Mouse (Mus musculus): ENCODE measurements at regions not wholly inside any gene's neighbourhood (a gene's known extent, or its start where the extent isn't known, plus 50 kb on each side); places are given as distances from the start of the nearest gene placed in this dataset.

DNA sequence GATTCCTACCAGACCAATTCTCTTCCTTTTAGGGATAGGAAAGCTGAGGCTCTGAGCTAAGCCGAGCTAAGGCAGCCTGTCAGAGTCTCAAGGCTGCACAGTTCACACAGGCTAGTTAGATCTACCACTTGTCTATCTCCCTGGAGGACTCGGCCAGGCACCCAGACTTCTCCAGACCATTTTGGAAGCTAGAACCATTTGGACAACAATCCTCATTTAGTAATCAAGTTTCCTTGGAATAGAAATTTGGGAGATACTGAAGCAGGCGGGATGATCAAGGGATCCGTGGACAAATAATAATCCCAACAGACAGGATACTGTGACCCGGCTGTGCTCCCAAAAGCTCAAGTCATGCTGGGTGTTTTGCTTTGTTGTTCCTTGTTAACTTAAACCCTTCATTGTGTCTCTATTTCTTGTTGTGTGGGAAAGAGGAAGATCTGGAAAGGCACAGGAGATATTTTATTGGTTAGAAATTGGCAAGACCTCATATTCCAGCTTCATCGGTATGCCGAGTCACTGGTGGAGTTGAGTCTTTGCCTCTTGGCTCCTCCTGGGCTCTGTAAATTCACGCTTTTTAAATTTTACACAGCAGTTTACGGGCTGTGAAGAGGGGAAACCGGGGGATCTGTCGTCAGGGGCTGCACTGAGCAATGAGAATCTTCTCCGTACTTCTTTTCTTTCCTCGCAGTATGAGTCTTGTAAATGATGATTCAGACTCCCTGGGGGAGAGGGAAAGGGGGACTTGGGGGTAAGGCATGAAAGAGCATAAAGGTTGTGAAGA lies 444.2 kb upstream of the Tnp1 start:
- no peaks in the 10 kb centered on the region for H3K9me3 ChIP-seq
- no peak for ATAC-seq (ENCODE audit: borderline replicate concordance, extremely low read depth, low FRiP score, low TSS enrichment)
- H3K36me3 ChIP-seq: no peaks in the 10 kb centered on the region
- no peak overlapping the region for H3K4me3 ChIP-seq
- no peak overlapping the region for H3K4me2 ChIP-seq
- no peak overlapping the region for H3K9ac ChIP-seq
- H3K27ac ChIP-seq: no peak overlapping the region
- no peaks in the 10 kb centered on the region for H3K4me1 ChIP-seq
- no peaks in the 10 kb centered on the region for H3K27me3 ChIP-seq
- 78% methylated on average over 13 of the region's 13 CpGs for WGBS

DNA sequence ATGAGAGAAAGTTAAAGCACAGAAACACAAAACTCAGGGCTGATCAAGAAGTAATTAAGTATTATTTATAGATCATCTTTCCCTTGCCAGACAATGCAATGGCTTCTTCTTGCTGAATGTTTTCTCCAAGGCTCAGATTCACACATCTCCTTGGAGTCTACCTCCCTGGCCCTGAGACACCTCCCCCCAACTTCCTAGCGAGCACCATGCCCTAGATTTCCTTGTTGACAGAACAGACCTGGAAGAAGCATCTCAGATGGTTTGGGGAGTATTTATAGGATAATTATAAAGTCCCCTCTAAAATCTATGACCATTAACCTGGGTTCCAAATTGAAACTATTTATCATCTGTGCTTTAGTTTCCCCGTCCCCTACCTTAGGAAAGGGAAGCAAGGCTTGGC lies 441.6 kb upstream of the Tnp1 start:
- Histone ChIP-seq H3K9me3 (no peaks in the 10 kb centered on the region), H3K27ac (no peak overlapping the region), H3K9ac (no peak overlapping the region), H3K4me3 (no peak overlapping the region), H3K4me2 (no peak overlapping the region), H3K36me3 (no peaks in the 10 kb centered on the region), H3K4me1 (no peaks in the 10 kb centered on the region), H3K27me3 (no peaks in the 10 kb centered on the region)
- WGBS: 71% methylated on average over 2 of the region's 2 CpGs
- ATAC-seq (ENCODE audit: borderline replicate concordance, extremely low read depth, low FRiP score, low TSS enrichment): no peak

DNA sequence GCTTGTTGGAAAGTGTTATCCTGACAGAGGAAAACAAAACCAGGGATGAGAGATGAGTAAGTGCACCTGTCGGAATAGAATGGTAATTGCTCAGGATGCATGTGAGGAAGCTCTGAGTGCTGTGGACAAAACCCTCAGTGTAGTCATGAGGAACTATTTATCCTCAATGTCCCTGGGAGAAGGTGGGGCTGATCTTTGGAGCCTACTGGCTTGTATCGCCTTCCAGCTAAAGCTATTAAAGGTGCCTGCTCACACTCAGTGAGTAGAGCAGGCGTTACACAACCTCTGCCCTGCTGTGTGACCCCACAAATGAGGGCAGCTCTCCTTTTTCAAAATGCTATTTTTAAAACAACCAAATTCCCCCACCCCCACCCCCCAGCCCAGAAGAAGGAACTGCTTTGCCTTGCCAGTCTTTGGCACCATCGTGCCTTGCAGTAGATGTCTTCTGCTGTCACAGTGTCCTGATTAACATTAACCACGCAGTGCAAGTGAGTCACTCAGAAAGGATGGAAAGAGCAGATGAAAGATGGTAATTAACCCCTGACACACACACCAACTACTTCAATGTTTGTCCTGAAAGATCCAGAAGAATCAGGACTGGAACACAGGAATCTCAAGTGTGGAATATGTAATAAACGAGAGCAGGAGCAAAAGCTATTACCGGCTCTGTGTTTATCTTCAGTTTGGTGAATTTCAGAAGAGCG lies 440.8 kb upstream of the Tnp1 start:
- Histone ChIP-seq H3K4me3 (no peak overlapping the region), H3K9ac (no peak overlapping the region), H3K27me3 (no peaks in the 10 kb centered on the region), H3K27ac (no peak overlapping the region), H3K36me3 (no peaks in the 10 kb centered on the region), H3K4me2 (no peak overlapping the region), H3K9me3 (no peaks in the 10 kb centered on the region), H3K4me1 (no peaks in the 10 kb centered on the region)
- ATAC-seq (ENCODE audit: borderline replicate concordance, extremely low read depth, low FRiP score, low TSS enrichment): no peak
- 52% methylated on average over 8 of the region's 8 CpGs for WGBS

DNA sequence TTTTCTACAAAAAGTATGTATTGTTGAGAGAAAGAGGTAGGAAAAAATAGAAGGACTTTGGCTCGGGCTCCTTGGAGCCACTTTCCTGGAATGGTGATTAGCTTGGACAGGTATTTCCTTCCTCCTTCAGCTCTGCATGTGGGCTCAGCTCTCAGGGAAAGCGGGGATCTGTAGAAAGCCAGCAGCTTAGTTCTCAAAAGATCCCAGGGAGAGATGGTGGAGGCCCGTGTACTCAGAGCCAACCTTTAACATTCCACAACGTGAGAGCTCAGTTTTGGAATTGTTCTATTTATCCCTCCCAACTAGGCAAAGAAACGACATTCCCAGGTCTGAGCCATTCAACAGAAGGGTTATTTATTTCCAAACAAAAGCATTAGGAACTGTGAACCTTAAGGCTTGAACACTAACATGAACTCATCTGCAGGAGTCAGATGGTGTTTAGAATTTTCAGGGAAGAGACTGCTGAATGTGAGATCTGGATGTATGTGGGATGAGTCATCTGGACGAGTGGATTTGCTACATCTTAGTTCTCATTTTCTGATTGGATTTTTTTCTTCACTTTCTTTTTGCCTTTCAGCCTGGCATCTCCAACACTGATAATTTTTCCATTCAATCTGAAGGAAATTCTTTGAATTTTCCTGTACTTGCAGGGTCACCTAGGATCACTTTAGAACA lies 428.6 kb upstream of the Tnp1 start:
- no peaks in the 10 kb centered on the region for H3K9me3 ChIP-seq
- no peak overlapping the region for H3K27ac ChIP-seq
- no peaks in the 10 kb centered on the region for H3K4me1 ChIP-seq
- H3K4me2 ChIP-seq: no peak overlapping the region
- H3K4me3 ChIP-seq: no peak overlapping the region
- 40% methylated on average over 6 of the region's 6 CpGs for WGBS
- H3K27me3 ChIP-seq: no peaks in the 10 kb centered on the region
- H3K36me3 ChIP-seq: no peaks in the 10 kb centered on the region
- no peak for ATAC-seq (ENCODE audit: borderline replicate concordance, extremely low read depth, low FRiP score, low TSS enrichment)
- no peak overlapping the region for H3K9ac ChIP-seq

DNA sequence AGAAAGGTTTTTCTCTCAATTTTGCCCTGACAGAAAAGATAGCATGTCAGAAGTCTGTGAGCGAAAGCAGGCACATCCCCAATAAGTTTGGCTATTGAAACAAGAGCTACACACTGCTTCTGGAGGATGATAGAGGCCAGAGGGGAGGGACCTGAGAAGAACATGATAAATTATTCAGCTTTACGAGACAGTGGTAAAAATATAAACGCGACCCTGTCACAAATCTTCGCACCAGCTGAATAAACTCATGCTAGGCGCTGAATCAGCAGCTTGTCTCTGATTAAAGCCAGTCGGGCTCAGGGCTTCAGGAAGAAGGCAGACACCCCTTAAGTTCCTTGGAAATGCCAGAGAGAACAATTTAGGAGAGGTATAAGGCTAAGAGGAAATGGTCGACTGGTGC lies 422.7 kb upstream of the Tnp1 start:
- 32% methylated on average over 8 of the region's 8 CpGs for WGBS
- H3K9me3 ChIP-seq: no peaks in the 10 kb centered on the region
- H3K27ac ChIP-seq: no peak overlapping the region
- no peak overlapping the region for H3K4me3 ChIP-seq
- H3K4me2 ChIP-seq: no peak overlapping the region
- H3K4me1 ChIP-seq: no peaks in the 10 kb centered on the region
- H3K9ac ChIP-seq: no peak overlapping the region
- ATAC-seq (ENCODE audit: borderline replicate concordance, extremely low read depth, low FRiP score, low TSS enrichment): no peak
- no peaks in the 10 kb centered on the region for H3K36me3 ChIP-seq
- H3K27me3 ChIP-seq: no peaks in the 10 kb centered on the region

DNA sequence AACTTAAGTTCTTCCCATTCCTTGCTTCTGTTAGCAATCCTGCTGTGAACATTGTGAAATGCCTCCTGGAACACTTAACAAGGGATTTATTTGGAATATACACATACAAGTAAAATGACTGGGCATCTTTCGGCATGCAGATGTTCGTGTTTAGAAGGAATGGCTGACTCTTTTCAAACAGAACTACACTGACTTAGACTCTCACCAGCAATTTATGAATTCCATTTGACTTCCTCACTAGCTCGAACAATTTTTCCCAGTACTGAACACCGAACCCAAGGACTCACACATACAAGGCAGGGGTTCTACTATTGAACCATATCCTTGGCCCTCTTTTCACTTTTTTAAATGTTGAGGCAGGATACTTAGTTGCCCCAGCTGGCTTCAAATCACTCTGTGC lies 412.4 kb upstream of the Tnp1 start:
- Histone ChIP-seq H3K4me3 (no peak overlapping the region), H3K4me1 (no peaks in the 10 kb centered on the region), H3K4me2 (no peak overlapping the region), H3K27me3 (no peaks in the 10 kb centered on the region), H3K9ac (no peak overlapping the region), H3K27ac (no peak overlapping the region), H3K9me3 (no peaks in the 10 kb centered on the region), H3K36me3 (no peaks in the 10 kb centered on the region)
- no peak for ATAC-seq (ENCODE audit: borderline replicate concordance, extremely low read depth, low FRiP score, low TSS enrichment)
- WGBS: 78% methylated on average over 4 of the region's 4 CpGs

DNA sequence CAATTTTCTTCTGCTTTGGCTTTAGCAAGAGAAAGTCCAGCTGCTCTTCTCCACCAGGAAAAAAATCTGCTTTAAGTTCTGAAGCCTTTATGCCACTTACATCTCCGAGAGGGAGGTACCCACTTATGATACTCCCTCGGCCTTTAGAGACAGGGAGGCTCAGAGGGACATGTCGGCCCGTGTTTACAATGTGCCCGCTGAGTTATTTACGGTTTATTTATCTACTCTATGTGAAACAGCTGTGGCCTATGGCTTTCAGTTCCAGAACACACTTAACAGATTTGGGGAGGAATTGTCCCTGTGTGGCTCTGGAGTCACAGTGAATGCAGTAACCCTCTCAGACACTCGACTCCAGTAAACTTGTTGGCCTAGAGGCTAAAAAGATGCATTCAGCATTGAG lies 409.3 kb upstream of the Tnp1 start:
- no peak for ATAC-seq (ENCODE audit: borderline replicate concordance, extremely low read depth, low FRiP score, low TSS enrichment)
- Histone ChIP-seq H3K27ac (no peak overlapping the region), H3K36me3 (no peaks in the 10 kb centered on the region), H3K4me1 (no peaks in the 10 kb centered on the region), H3K9me3 (no peaks in the 10 kb centered on the region), H3K27me3 (no peaks in the 10 kb centered on the region), H3K4me2 (no peak overlapping the region), H3K9ac (no peak overlapping the region), H3K4me3 (no peak overlapping the region)
- 26% methylated on average over 7 of the region's 7 CpGs for WGBS

DNA sequence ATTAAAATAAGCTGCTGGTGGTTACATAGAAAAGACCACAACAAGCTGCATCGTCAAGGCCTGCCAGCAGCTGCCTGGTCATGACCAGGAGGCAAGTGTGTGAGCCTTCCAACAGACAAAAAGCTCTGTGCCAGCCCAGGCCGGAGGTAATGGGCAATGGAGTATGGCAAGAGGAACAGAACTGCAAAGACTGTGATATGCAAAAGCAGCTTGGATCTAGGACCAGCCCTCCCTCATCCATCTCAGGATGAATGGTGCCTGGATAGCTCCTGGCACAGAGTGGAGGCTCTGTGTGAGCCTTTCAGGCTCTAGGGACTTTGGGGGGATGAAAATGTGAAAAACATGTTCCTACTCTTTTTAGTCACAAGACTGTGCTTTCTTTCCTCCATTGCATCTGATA lies 402.5 kb upstream of the Tnp1 start:
- Histone ChIP-seq H3K27ac (no peak overlapping the region), H3K9me3 (no peaks in the 10 kb centered on the region), H3K27me3 (no peaks in the 10 kb centered on the region), H3K4me2 (no peak overlapping the region), H3K4me3 (no peak overlapping the region), H3K4me1 (no peaks in the 10 kb centered on the region), H3K36me3 (no peaks in the 10 kb centered on the region), H3K9ac (no peak overlapping the region)
- 82% methylated on average over 2 of the region's 2 CpGs for WGBS
- no peak for ATAC-seq (ENCODE audit: borderline replicate concordance, extremely low read depth, low FRiP score, low TSS enrichment)

DNA sequence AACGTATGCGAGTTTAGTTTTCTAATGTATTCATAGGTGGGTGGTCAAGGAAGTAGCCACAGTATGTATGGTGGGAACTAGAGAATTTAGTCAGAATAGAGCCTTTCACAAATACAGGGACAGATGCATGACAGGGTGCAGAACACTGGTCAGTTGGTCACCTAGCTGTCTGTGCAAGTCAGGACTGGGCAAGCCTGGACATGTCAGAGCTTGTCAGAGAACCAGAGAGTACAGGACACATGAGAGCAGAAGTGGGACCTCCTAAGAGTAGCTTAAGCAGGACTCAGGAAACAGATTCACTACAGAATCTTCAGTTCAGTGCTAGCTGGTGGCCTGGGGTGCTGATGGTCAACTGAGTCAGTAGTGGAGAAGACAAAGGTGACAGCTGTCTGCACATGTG lies 395.7 kb upstream of the Tnp1 start:
- no peaks in the 10 kb centered on the region for H3K27me3 ChIP-seq
- no peak overlapping the region for H3K27ac ChIP-seq
- no peak overlapping the region for H3K4me3 ChIP-seq
- 92% methylated on average over 2 of the region's 2 CpGs for WGBS
- H3K9me3 ChIP-seq: no peaks in the 10 kb centered on the region
- H3K4me1 ChIP-seq: no peaks in the 10 kb centered on the region
- ATAC-seq (ENCODE audit: borderline replicate concordance, extremely low read depth, low FRiP score, low TSS enrichment): no peak
- no peak overlapping the region for H3K4me2 ChIP-seq
- no peak overlapping the region for H3K9ac ChIP-seq
- H3K36me3 ChIP-seq: no peaks in the 10 kb centered on the region

DNA sequence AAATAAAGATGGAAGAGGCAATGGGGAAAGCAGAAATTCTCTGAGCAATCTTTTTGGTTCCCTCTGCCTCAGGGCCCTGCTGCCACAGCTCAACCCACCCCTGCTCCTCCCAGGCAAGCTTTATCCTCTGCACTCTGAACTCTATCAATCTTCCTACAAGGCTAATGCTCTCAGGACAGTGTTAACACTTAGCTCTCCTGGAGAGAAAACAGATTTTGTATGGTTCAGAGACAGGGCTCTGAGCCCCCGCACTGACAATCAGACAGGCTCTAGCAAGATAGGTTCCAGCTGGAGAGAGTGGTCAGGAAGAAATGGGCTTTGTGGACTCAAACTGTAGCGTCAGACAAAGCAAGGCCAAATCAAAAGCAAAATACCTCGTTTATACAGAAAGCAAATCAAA lies 383.5 kb upstream of the Tnp1 start:
- WGBS: 27% methylated on average over 3 of the region's 3 CpGs
- Histone ChIP-seq H3K36me3 (no peaks in the 10 kb centered on the region), H3K4me3 (no peak overlapping the region), H3K27ac (no peak overlapping the region), H3K4me2 (no peak overlapping the region), H3K27me3 (no peaks in the 10 kb centered on the region), H3K9me3 (no peaks in the 10 kb centered on the region), H3K4me1 (peaks cover 12% of the 10 kb centered on the region), H3K9ac (no peak overlapping the region)
- ATAC-seq (ENCODE audit: borderline replicate concordance, extremely low read depth, low FRiP score, low TSS enrichment): peak; percentile 89; the same call in 1 of the 2 replicates

DNA sequence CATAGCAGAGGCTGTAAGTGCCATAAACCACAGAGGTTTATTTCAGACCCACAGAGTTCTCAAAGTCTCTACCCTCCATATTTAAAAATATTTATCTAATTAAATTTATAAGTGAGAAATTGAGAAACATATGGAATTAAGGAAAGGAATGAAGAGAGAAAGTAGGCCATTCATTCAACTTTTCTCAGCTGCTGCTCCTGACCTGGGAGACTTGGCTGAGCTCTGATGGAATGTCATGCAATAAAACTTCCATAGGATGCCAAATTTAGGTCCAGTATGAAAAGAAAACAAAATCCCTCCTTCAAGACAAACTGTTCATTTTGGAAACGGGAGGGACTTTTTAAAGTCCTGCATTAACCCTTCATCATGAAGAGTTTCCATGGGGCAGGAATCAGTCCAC lies 379.3 kb upstream of the Tnp1 start:
- H3K9ac ChIP-seq: no peak overlapping the region
- 9% methylated on average over 1 of the region's 1 CpGs for WGBS
- H3K27ac ChIP-seq: no peak overlapping the region
- no peaks in the 10 kb centered on the region for H3K9me3 ChIP-seq
- no peak overlapping the region for H3K4me3 ChIP-seq
- no peaks in the 10 kb centered on the region for H3K36me3 ChIP-seq
- no peak overlapping the region for H3K4me2 ChIP-seq
- ATAC-seq (ENCODE audit: borderline replicate concordance, extremely low read depth, low FRiP score, low TSS enrichment): no peak
- peaks cover 12% of the 10 kb centered on the region for H3K4me1 ChIP-seq
- no peaks in the 10 kb centered on the region for H3K27me3 ChIP-seq

DNA sequence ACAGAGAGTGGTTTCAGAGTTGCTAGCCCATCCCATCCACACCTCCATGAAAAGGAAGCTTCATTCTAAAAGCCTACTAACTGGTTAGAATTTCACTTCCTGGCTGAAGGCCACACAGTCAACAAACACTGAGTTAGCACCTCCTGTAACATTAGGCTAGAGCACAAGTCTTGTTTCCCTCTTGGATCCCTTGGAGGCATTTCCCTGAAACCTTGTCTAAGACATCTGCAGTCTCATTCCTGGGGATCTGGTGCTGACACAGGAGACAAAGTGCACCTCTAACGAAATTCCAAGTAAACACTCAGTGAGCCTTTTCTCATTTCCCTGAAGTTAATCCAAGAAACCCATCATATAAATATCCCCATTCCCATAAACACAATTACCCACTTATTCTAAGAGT lies 378.8 kb upstream of the Tnp1 start:
- H3K27me3 ChIP-seq: no peaks in the 10 kb centered on the region
- H3K9ac ChIP-seq: no peak overlapping the region
- H3K9me3 ChIP-seq: no peaks in the 10 kb centered on the region
- no peak overlapping the region for H3K4me2 ChIP-seq
- 40% methylated on average over 1 of the region's 1 CpGs for WGBS
- peaks cover 12% of the 10 kb centered on the region for H3K4me1 ChIP-seq
- no peak for ATAC-seq (ENCODE audit: borderline replicate concordance, extremely low read depth, low FRiP score, low TSS enrichment)
- no peak overlapping the region for H3K4me3 ChIP-seq
- no peaks in the 10 kb centered on the region for H3K36me3 ChIP-seq
- H3K27ac ChIP-seq: no peak overlapping the region
